In genomic region chrX:151443637-151444036, GRCm38 (mm10) we compare ENCODE assay signal across 21 mouse cellular contexts.
"Had no signal": no experiment of that assay in that cellular context is flagged by ENCODE, and none has a peak within 500 bp of the region (broad histone marks: within the 10 kb centered on the region; RNA-seq: fewer than 3 reads in every experiment).

No protein-coding gene starts in this region.

- H3K36me3 ChIP-seq: limb, embryonic 10.5 days; limb, embryonic 13.5 days; lung, embryonic 15.5 days; midbrain, embryonic 12.5 days; midbrain, embryonic 15.5 days; neural tube, embryonic 12.5 days; neural tube, embryonic 15.5 days; stomach, embryonic 15.5 days had no signal

- H3K9me3 ChIP-seq: limb, embryonic 10.5 days; limb, embryonic 13.5 days; lung, embryonic 15.5 days; midbrain, embryonic 12.5 days; midbrain, embryonic 15.5 days; neural tube, embryonic 12.5 days; neural tube, embryonic 15.5 days; stomach, embryonic 15.5 days had no signal

- H3K4me1 ChIP-seq: limb, embryonic 10.5 days; limb, embryonic 13.5 days; lung, embryonic 15.5 days; midbrain, embryonic 12.5 days; midbrain, embryonic 15.5 days; neural tube, embryonic 12.5 days; neural tube, embryonic 15.5 days; stomach, embryonic 15.5 days had no signal

- H3K4me2 ChIP-seq: limb, embryonic 13.5 days; lung, embryonic 15.5 days; midbrain, embryonic 12.5 days; midbrain, embryonic 15.5 days; neural tube, embryonic 12.5 days; neural tube, embryonic 15.5 days; stomach, embryonic 15.5 days had no signal

- H3K27me3 ChIP-seq: limb, embryonic 13.5 days; lung, embryonic 15.5 days; midbrain, embryonic 12.5 days; midbrain, embryonic 15.5 days; neural tube, embryonic 12.5 days; neural tube, embryonic 15.5 days; stomach, embryonic 15.5 days had no signal

- H3K27ac ChIP-seq: kidney, postnatal 0 days; layer of hippocampus, adult 2 months; left cerebral cortex, adult 2 months; limb, embryonic 10.5 days; limb, embryonic 13.5 days; lung, embryonic 15.5 days; midbrain, embryonic 12.5 days; midbrain, embryonic 15.5 days; neural tube, embryonic 12.5 days; neural tube, embryonic 15.5 days; stomach, embryonic 15.5 days had no signal

- H3K4me3 ChIP-seq: layer of hippocampus, adult 2 months; left cerebral cortex, adult 2 months; limb, embryonic 10.5 days; limb, embryonic 13.5 days; lung, embryonic 15.5 days; midbrain, embryonic 12.5 days; midbrain, embryonic 15.5 days; neural tube, embryonic 12.5 days; neural tube, embryonic 15.5 days; stomach, embryonic 15.5 days had no signal

- H3K9ac ChIP-seq: limb, embryonic 13.5 days; lung, embryonic 15.5 days; midbrain, embryonic 12.5 days; midbrain, embryonic 15.5 days; neural tube, embryonic 12.5 days; neural tube, embryonic 15.5 days; stomach, embryonic 15.5 days had no signal

- DNase-seq: kidney, adult 2 months; kidney, postnatal 25 days; layer of hippocampus, postnatal 36 days; lung, adult 18-20 months; lung, postnatal 10 days; lung, postnatal 36 days; right cerebral cortex, postnatal 25 days; spleen, adult 18-20 months; thymus, postnatal 25 days had no signal

- ATAC-seq: intestine, postnatal 0 days; midbrain, embryonic 15.5 days had no signal
